Mouse (Mus musculus): ENCODE data around the gene Fer1l5. TPM values are rescaled to one million over a fixed set of nuclear protein-coding genes. Genes with fewer than 3 reads are reported as not detected.

Gene Fer1l5
- polyA plus RNA-seq, 1 experiment = not detected

DNA sequence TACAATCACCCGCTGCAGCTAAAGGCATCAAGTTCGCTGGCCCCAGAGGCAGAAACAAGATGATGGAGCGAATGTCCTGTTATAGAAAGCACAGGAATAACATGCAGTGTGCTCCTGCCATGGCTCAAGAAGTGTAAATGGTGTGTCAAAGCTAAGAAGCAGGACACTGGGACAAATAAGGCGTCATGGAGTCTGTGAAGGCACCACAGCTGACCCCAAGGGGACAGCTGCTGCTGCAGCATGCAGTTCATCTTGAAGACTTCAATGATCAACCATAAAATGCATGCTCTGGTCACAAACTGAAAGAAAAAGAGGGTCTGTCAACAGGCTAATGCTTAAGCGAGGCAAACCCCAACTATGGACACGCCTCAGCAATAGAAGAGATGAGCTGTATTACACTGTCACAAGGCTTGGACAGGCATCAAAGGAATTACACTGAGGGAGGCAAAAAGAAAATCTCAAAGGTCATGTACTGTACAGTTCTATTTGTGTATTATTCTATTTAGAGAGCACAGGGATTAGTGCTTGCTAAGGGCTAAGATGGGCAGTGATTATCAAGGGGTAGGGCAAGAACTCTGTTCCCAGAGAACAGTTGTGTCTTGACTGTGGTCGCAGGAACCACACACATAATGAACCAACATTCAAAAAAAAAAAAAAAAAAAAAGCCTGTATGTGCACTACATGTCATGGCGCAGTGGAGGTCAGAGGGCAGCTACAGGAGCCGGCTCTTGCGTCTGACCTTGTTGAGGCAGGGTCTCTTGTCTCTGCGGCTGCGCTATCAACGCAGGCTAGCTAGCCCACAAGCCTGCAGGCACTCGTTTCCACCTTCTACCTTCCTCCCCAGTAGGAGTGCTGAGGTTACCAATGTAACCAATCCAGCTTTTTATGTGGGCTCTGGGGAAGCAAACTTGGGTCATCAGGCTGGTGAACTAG, 38.9 kb upstream of the Fer1l5 start:
- no peaks in the 10 kb centered on the region for H3K4me1 ChIP-seq (ENCODE audit: control insufficient read depth, insufficient read depth, insufficient read length)
- H3K36me3 ChIP-seq (ENCODE audit: control insufficient read depth, insufficient read depth, low read length) = peaks cover 18% of the 10 kb centered on the region
- no peak for DNase-seq (ENCODE audit: low read depth in 1 of 2, low spot score in 2 of 2)
- TF ChIP-seq POLR2A (IDR thresholded peaks at IDR 0.05; ENCODE audit: low read depth, low read length) = no peak
- TF ChIP-seq CTCF (IDR thresholded peaks at IDR 0.05; ENCODE audit: extremely low read depth, insufficient read depth, insufficient read length, insufficient replicate concordance) = no peak
- no peak overlapping the region for H3K4me3 ChIP-seq (ENCODE audit: extremely low read depth, insufficient read depth, insufficient read length)
- WGBS = 86% methylated on average over 14 of the region's 14 CpGs
- no peaks in the 10 kb centered on the region for H3K27me3 ChIP-seq (ENCODE audit: control insufficient read depth, insufficient read depth, low read length)
- no peak overlapping the region for H3K27ac ChIP-seq (ENCODE audit: insufficient read depth, low read length)

DNA sequence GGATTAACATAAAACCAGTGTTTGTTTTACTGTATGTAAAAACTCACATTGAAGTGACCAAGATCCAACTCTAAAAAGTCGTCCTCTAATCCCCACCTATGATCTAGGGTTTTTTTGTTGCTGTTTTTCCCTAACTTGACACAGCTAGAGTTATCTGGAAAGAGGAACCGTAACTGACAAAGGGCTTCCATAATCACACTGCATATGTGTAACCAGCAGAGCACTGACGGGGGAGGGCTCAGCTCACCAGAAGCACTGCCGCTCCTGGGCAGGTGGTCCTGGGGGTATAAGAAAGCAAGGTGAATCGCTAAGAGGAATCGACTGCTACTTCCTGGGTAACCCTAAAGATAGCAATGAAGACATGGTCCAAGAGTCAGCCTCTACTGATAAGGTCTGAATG, 29.5 kb upstream of the Fer1l5 start:
- WGBS = 84% methylated on average over 6 of the region's 6 CpGs

DNA sequence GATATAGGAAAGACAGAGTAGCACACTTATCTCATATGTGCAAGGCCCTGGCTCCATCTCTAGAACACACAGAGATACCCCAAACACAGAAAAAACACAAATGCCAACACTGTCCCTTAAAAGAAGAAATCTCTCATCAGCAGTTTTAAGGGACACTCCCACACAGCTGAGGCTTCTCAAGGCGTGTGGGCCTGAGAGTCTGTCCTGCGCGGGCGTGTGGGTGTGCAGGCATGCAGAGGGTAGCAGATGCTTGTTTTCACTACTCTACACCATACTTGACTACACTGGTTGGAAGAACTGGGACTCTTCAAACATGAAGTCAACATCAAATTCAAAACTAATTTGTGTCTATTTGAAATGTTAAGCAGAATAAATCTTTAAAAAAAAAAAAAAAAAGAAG, 19.7 kb upstream of the Fer1l5 start:
- Histone ChIP-seq H3K27me3 (ENCODE audit: control insufficient read depth, insufficient read depth, low read length) (no peaks in the 10 kb centered on the region), H3K4me1 (ENCODE audit: control insufficient read depth, insufficient read depth, insufficient read length) (no peaks in the 10 kb centered on the region), H3K27ac (ENCODE audit: insufficient read depth, low read length) (no peak overlapping the region), H3K4me3 (ENCODE audit: extremely low read depth, insufficient read depth, insufficient read length) (no peak overlapping the region), H3K36me3 (ENCODE audit: control insufficient read depth, insufficient read depth, low read length) (peaks cover 69% of the 10 kb centered on the region)
- no peak for DNase-seq (ENCODE audit: low read depth in 1 of 2, low spot score in 2 of 2)
- TF ChIP-seq CTCF (IDR thresholded peaks at IDR 0.05; ENCODE audit: extremely low read depth, insufficient read depth, insufficient read length, insufficient replicate concordance) (no peak), POLR2A (IDR thresholded peaks at IDR 0.05; ENCODE audit: low read depth, low read length) (no peak)
- WGBS = 95% methylated on average over 4 of the region's 4 CpGs

More for the DNA sequence above, 29.5 kb upstream of the Fer1l5 start:
- TF ChIP-seq CTCF (IDR thresholded peaks at IDR 0.05; ENCODE audit: extremely low read depth, insufficient read depth, insufficient read length, insufficient replicate concordance) = no peak
- H3K4me1 ChIP-seq (ENCODE audit: control insufficient read depth, insufficient read depth, insufficient read length) = no peaks in the 10 kb centered on the region
- peaks cover 49% of the 10 kb centered on the region for H3K36me3 ChIP-seq (ENCODE audit: control insufficient read depth, insufficient read depth, low read length)
- no peak overlapping the region for H3K4me3 ChIP-seq (ENCODE audit: extremely low read depth, insufficient read depth, insufficient read length)
- no peaks in the 10 kb centered on the region for H3K27me3 ChIP-seq (ENCODE audit: control insufficient read depth, insufficient read depth, low read length)
- DNase-seq (ENCODE audit: low read depth in 1 of 2, low spot score in 2 of 2) = no peak
- no peak overlapping the region for H3K27ac ChIP-seq (ENCODE audit: insufficient read depth, low read length)

DNA sequence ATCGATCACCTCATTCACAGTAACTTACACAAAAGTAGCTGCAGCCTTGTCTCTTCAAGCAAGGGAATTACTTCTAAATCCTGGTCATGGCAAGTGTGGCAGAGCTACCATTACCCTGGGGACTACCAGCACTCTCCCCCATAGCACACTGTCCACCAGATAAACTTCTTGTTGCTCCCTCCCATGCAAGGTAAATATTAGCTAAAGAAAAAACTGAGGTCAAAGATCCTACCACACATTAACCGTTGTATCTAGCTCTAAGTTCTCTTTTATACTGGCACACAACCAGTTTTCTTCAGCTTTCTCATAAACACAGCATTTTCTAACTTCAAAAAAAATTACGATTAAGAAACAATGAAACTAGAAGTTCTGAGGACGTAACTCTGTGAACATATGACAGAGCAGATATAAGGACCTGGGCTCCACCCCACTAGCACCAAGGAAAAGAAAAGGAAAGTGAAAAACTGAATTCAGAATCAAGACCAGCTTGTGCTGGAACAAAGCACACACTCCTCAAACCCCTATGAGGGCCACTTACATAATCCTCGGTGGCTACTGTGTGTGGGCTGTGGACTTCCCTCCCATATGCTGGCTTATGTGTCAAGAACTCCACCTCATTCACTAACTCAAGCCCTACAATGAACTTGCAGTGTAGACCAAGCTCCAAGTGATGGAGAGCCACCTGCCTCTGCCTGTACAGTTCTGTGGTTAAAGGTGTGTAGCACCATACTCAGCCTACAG, 15.0 kb upstream of the Fer1l5 start:
- DNase-seq (ENCODE audit: low read depth in 1 of 2, low spot score in 2 of 2) = no peak
- peaks cover 49% of the 10 kb centered on the region for H3K36me3 ChIP-seq (ENCODE audit: control insufficient read depth, insufficient read depth, low read length)
- H3K4me1 ChIP-seq (ENCODE audit: control insufficient read depth, insufficient read depth, insufficient read length) = no peaks in the 10 kb centered on the region
- H3K27me3 ChIP-seq (ENCODE audit: control insufficient read depth, insufficient read depth, low read length) = no peaks in the 10 kb centered on the region
- H3K27ac ChIP-seq (ENCODE audit: insufficient read depth, low read length) = no peak overlapping the region
- 91% methylated on average over 5 of the region's 5 CpGs for WGBS
- H3K4me3 ChIP-seq (ENCODE audit: extremely low read depth, insufficient read depth, insufficient read length) = no peak overlapping the region
- TF ChIP-seq CTCF (IDR thresholded peaks at IDR 0.05; ENCODE audit: extremely low read depth, insufficient read depth, insufficient read length, insufficient replicate concordance) = no peak
- TF ChIP-seq POLR2A (IDR thresholded peaks at IDR 0.05; ENCODE audit: low read depth, low read length) = no peak

DNA sequence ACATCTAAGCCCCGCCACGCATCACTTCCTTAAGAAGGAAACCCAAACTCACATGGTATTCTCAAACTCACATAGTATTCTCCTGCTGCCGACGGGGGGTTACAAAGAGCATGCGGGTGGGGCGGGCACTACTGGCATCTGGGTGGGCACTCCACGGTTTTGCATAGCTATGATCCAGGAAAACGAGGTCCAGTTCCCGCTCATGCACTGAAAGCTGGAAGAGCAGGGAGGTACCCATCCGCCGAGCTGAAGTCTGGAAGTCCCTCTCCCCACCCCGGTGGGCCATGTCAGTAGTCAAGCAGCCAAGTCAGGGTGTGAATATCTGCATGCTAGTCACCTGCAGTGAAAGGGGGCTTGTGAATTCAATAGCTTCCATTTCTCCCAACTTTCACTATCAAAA, 4.4 kb upstream of the Fer1l5 start:
- TF ChIP-seq CTCF (IDR thresholded peaks at IDR 0.05; ENCODE audit: extremely low read depth, insufficient read depth, insufficient read length, insufficient replicate concordance) (no peak), POLR2A (IDR thresholded peaks at IDR 0.05; ENCODE audit: low read depth, low read length) (no peak)
- DNase-seq (ENCODE audit: low read depth in 1 of 2, low spot score in 2 of 2) = no peak
- Histone ChIP-seq H3K36me3 (ENCODE audit: control insufficient read depth, insufficient read depth, low read length) (peaks cover 5% of the 10 kb centered on the region), H3K4me1 (ENCODE audit: control insufficient read depth, insufficient read depth, insufficient read length) (peaks cover 9% of the 10 kb centered on the region; the same call in 1 of the 2 replicates), H3K27me3 (ENCODE audit: control insufficient read depth, insufficient read depth, low read length) (no peaks in the 10 kb centered on the region), H3K4me3 (ENCODE audit: extremely low read depth, insufficient read depth, insufficient read length) (no peak overlapping the region), H3K27ac (ENCODE audit: insufficient read depth, low read length) (no peak overlapping the region)
- WGBS = 44% methylated on average over 12 of the region's 12 CpGs

DNA sequence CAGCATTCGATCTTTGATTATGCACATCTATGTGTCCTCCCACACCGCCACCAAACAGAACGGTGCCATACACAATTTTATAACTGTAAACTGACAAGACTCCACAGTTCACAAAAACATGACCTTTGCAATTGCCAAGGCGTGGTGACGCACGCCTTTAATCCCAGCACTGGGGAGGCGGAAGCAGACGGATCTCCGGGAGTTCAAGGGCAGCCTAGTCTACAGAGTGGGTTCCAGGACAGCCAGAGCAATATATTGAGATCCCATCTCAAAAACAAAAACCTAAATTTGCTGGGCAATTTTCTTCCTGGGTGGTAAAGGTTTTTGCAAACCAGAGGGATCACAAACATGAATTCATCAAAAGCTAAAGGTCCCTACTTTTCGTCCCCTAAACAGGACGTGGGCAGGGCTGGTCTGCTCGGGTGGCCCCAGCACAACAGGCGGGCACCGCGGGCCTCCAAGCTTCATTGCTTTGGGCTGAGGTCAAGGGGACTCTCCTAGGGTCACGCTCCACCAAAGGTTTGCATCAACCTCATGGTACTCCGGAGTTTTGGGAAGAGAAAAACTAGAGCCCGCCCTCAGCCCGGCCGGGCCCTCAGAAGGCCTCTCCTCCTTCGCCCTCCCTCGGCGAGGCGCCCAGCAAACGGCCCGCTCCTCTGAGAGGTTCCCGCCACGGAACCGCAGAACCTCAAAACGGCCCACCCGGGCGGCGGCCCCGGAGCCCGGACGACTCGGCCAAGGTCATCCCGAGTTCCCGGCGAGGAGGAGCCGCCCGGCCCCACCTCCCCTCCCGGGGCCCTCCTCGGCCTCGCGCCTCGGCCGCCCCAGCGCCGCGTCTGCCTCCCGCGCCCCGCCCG, 3.8 kb upstream of the Fer1l5 start:
- DNase-seq (ENCODE audit: low read depth in 1 of 2, low spot score in 2 of 2) = peak in 1 of 2 experiments; percentile 41
- WGBS = 4% methylated on average over 40 of the region's 55 CpGs
- Histone ChIP-seq H3K27ac (ENCODE audit: insufficient read depth, low read length) (peak overlapping the region; percentile 57), H3K4me1 (ENCODE audit: control insufficient read depth, insufficient read depth, insufficient read length) (peaks cover 9% of the 10 kb centered on the region; the same call in 1 of the 2 replicates), H3K27me3 (ENCODE audit: control insufficient read depth, insufficient read depth, low read length) (no peaks in the 10 kb centered on the region), H3K36me3 (ENCODE audit: control insufficient read depth, insufficient read depth, low read length) (peaks cover 5% of the 10 kb centered on the region), H3K4me3 (ENCODE audit: extremely low read depth, insufficient read depth, insufficient read length) (peak overlapping the region; percentile 80)
- no peak for TF ChIP-seq CTCF (IDR thresholded peaks at IDR 0.05; ENCODE audit: extremely low read depth, insufficient read depth, insufficient read length, insufficient replicate concordance)
- TF ChIP-seq POLR2A (IDR thresholded peaks at IDR 0.05; ENCODE audit: low read depth, low read length) = no peak
